Mouse (Mus musculus) heart, embryonic 12.5 days (tissue): Measurements from ENCODE around the gene Hmgcs2. TPM values are rescaled to one million over a fixed set of nuclear protein-coding genes. Genes with fewer than 3 reads are reported as not detected.

ENCODE experiments used
- ATAC-seq: fragments of 200-750 bp; cut with Nextera tagmentation; 2 replicates; pipeline ENCODE4 v1.8.0; 2017; ENCODE audit warnings: moderate TSS enrichment, moderate library complexity; ENCODE audit not compliant: insufficient number of reproducible peaks, low FRiP score
- H3K27ac ChIP-seq: fragments of 300-500 bp; sonication (generic); 2 replicates; pipeline ENCODE4 v1.5.1; 2016; ENCODE audit warnings: mild to moderate bottlenecking, moderate library complexity; ENCODE audit not compliant: poor library complexity, severe bottlenecking
- H3K27me3 ChIP-seq: fragments of 300-500 bp; sonication (generic); replicated peaks from 2 replicates; pipeline ENCODE4 v1.6.1; 2016; ENCODE audit warnings: mild to moderate bottlenecking, moderate library complexity
- H3K36me3 ChIP-seq: fragments of 300-500 bp; sonication (generic); 2 replicates; pipeline ENCODE4 v1.6.1; 2016; ENCODE audit warnings: mild to moderate bottlenecking, moderate library complexity
- H3K4me1 ChIP-seq: fragments of 300-500 bp; sonication (generic); replicated peaks from 2 replicates; pipeline ENCODE4 v1.6.1; 2016; ENCODE audit warnings: mild to moderate bottlenecking
- H3K4me2 ChIP-seq: fragments of 300-500 bp; sonication (generic); 2 replicates; pipeline ENCODE4 v1.6.1; 2016; ENCODE audit warnings: mild to moderate bottlenecking, moderate library complexity
- H3K4me3 ChIP-seq: fragments of 300-500 bp; sonication (generic); 2 replicates; pipeline ENCODE4 v1.5.1; 2016; ENCODE audit warnings: mild to moderate bottlenecking
- H3K9ac ChIP-seq: fragments of 300-500 bp; sonication (generic); 2 replicates; pipeline ENCODE4 v1.6.1; 2016; ENCODE audit warnings: mild to moderate bottlenecking, moderate library complexity
- H3K9me3 ChIP-seq: fragments of 300-500 bp; sonication (generic); replicated peaks from 2 replicates; pipeline ENCODE4 v1.6.1; 2016; ENCODE audit warnings: mild to moderate bottlenecking, moderate library complexity
- WGBS: fragments of 180-500 bp; shearing (Covaris S2); methylation state at CpG from one replicate; pipeline ENCODE4 v1.1.7; 2016; 5-methylcytosine and 5-hydroxymethylcytosine counted together
- polyA plus RNA-seq: library from polyadenylated mRNA; unstranded; fragments of >200 nt; fragmentation: Nextera tagmentation; extraction: Ambion mirVana; gene quantifications from 2 replicates; pipeline ENCODE4 v1.2.1, GENCODE M21; 2016

The Hmgcs2 gene
- polyA plus RNA-seq, 1 experiment from 2014 or later = 10.7 TPM

- Histone ChIP-seq H3K27me3 (0 out of 2 replicates have a peak, but pooled peaks cover 10% of the 10 kb centered on the region), H3K9ac (no peak overlapping the region), H3K9me3 (no peaks in the 10 kb centered on the region), H3K4me2 (peak overlapping the region; percentile 48), H3K27ac (no peak overlapping the region), H3K4me1 (peaks cover 18% of the 10 kb centered on the region), H3K36me3 (no peaks in the 10 kb centered on the region), H3K4me3 (peak overlapping the region; percentile 21)
- ATAC-seq = no peak; the same call in 1 of the 2 replicates
- 36% methylated on average over 12 of the region's 12 CpGs for WGBS
These were observed 871 bp downstream of the Hmgcs2 start for GRCm38 (mm10) chr3:98280933-98281678.

GRCm38 (mm10) chr3:98282422-98282821 lies 2.2 kb downstream of the Hmgcs2 start:
- 87% methylated on average over 8 of the region's 8 CpGs for WGBS

GRCm38 (mm10) chr3:98283205-98283604 lies 3.0 kb downstream of the Hmgcs2 start:
- no peak overlapping the region for H3K4me3 ChIP-seq
- H3K4me2 ChIP-seq = no peak overlapping the region
- H3K27me3 ChIP-seq = 0 out of 2 replicates have a peak, but pooled peaks cover 10% of the 10 kb centered on the region
- no peaks in the 10 kb centered on the region for H3K9me3 ChIP-seq
- 83% methylated on average over 5 of the region's 5 CpGs for WGBS
- no peaks in the 10 kb centered on the region for H3K36me3 ChIP-seq
- no peak overlapping the region for H3K9ac ChIP-seq
- ATAC-seq = no peak
- no peak overlapping the region for H3K27ac ChIP-seq
- peaks cover 18% of the 10 kb centered on the region for H3K4me1 ChIP-seq

More at GRCm38 (mm10) chr3:98282422-98282821, 2.2 kb downstream of the Hmgcs2 start:
- no peaks in the 10 kb centered on the region for H3K9me3 ChIP-seq
- H3K36me3 ChIP-seq = no peaks in the 10 kb centered on the region
- H3K4me3 ChIP-seq = no peak overlapping the region
- no peak for ATAC-seq
- no peak overlapping the region for H3K27ac ChIP-seq
- H3K27me3 ChIP-seq = 0 out of 2 replicates have a peak, but pooled peaks cover 10% of the 10 kb centered on the region
- no peak overlapping the region for H3K9ac ChIP-seq
- H3K4me1 ChIP-seq = peaks cover 18% of the 10 kb centered on the region
- H3K4me2 ChIP-seq = no peak overlapping the region

GRCm38 (mm10) chr3:98291044-98291443 lies 10.8 kb downstream of the Hmgcs2 start:
- no peak for ATAC-seq
- Histone ChIP-seq H3K9ac (no peak overlapping the region), H3K9me3 (peaks cover 8% of the 10 kb centered on the region; the same call in 1 of the 2 replicates), H3K27me3 (no peaks in the 10 kb centered on the region), H3K4me2 (no peak overlapping the region), H3K4me3 (no peak overlapping the region), H3K27ac (no peak overlapping the region), H3K4me1 (no peaks in the 10 kb centered on the region), H3K36me3 (peaks cover 11% of the 10 kb centered on the region)
- WGBS = 85% methylated on average over 9 of the region's 9 CpGs

- WGBS = 57% methylated on average over 10 of the region's 10 CpGs
- H3K4me1 ChIP-seq = no peaks in the 10 kb centered on the region
- ATAC-seq = no peak
- H3K4me2 ChIP-seq = no peak overlapping the region
- H3K36me3 ChIP-seq = peaks cover 8% of the 10 kb centered on the region
- peaks cover 8% of the 10 kb centered on the region; the same call in 1 of the 2 replicates for H3K9me3 ChIP-seq
- H3K9ac ChIP-seq = no peak overlapping the region
- H3K27me3 ChIP-seq = no peaks in the 10 kb centered on the region
- no peak overlapping the region for H3K27ac ChIP-seq
- H3K4me3 ChIP-seq = no peak overlapping the region
These were observed 15.7 kb downstream of the Hmgcs2 start for GRCm38 (mm10) chr3:98295965-98296364.

- Histone ChIP-seq H3K9ac (no peak overlapping the region), H3K36me3 (peaks cover 13% of the 10 kb centered on the region), H3K4me2 (no peak overlapping the region), H3K27me3 (no peaks in the 10 kb centered on the region), H3K4me3 (no peak overlapping the region), H3K4me1 (no peaks in the 10 kb centered on the region), H3K9me3 (peaks cover 9% of the 10 kb centered on the region; the same call in 1 of the 2 replicates), H3K27ac (no peak overlapping the region)
- ATAC-seq = no peak
- WGBS = 86% methylated on average over 1 of the region's 1 CpGs
These were observed 19.3 kb downstream of the Hmgcs2 start for GRCm38 (mm10) chr3:98299391-98300100.

GRCm38 (mm10) chr3:98300266-98300665 lies 20.0 kb downstream of the Hmgcs2 start:
- Histone ChIP-seq H3K4me3 (no peak overlapping the region), H3K27ac (no peak overlapping the region), H3K4me2 (no peak overlapping the region), H3K9ac (no peak overlapping the region), H3K4me1 (no peaks in the 10 kb centered on the region), H3K36me3 (peaks cover 13% of the 10 kb centered on the region), H3K9me3 (peaks cover 9% of the 10 kb centered on the region; the same call in 1 of the 2 replicates), H3K27me3 (no peaks in the 10 kb centered on the region)
- ATAC-seq = no peak
- WGBS = 84% methylated on average over 4 of the region's 4 CpGs

GRCm38 (mm10) chr3:98301761-98302160 lies 21.5 kb downstream of the Hmgcs2 start:
- H3K9me3 ChIP-seq = peaks cover 9% of the 10 kb centered on the region; the same call in 1 of the 2 replicates
- no peak for ATAC-seq
- H3K36me3 ChIP-seq = peaks cover 13% of the 10 kb centered on the region
- H3K4me1 ChIP-seq = no peaks in the 10 kb centered on the region
- H3K4me3 ChIP-seq = no peak overlapping the region
- H3K9ac ChIP-seq = no peak overlapping the region
- H3K4me2 ChIP-seq = no peak overlapping the region
- 86% methylated on average over 3 of the region's 3 CpGs for WGBS
- no peak overlapping the region for H3K27ac ChIP-seq
- H3K27me3 ChIP-seq = no peaks in the 10 kb centered on the region

- ATAC-seq = no peak
- no peak overlapping the region for H3K9ac ChIP-seq
- H3K4me3 ChIP-seq = no peak overlapping the region
- no peaks in the 10 kb centered on the region for H3K27me3 ChIP-seq
- H3K9me3 ChIP-seq = peaks cover 4% of the 10 kb centered on the region; the same call in 1 of the 2 replicates
- H3K36me3 ChIP-seq = no peaks in the 10 kb centered on the region
- no peak overlapping the region for H3K27ac ChIP-seq
- no peak overlapping the region for H3K4me2 ChIP-seq
- H3K4me1 ChIP-seq = no peaks in the 10 kb centered on the region
- WGBS = 87% methylated on average over 6 of the region's 6 CpGs
These were observed 28.4 kb downstream of the Hmgcs2 start for GRCm38 (mm10) chr3:98308606-98309005.

GRCm38 (mm10) chr3:98310456-98310855 lies 30.2 kb downstream of the Hmgcs2 start:
- H3K9ac ChIP-seq = no peak overlapping the region
- peaks cover 5% of the 10 kb centered on the region for H3K36me3 ChIP-seq
- no peak overlapping the region for H3K4me2 ChIP-seq
- no peak overlapping the region for H3K27ac ChIP-seq
- no peak overlapping the region for H3K4me3 ChIP-seq
- no peak for ATAC-seq
- 71% methylated on average over 1 of the region's 1 CpGs for WGBS
- peaks cover 4% of the 10 kb centered on the region; the same call in 1 of the 2 replicates for H3K9me3 ChIP-seq
- no peaks in the 10 kb centered on the region for H3K4me1 ChIP-seq
- H3K27me3 ChIP-seq = no peaks in the 10 kb centered on the region

GRCm38 (mm10) chr3:98312867-98313266 lies 32.6 kb downstream of the Hmgcs2 start:
- Histone ChIP-seq H3K27ac (no peak overlapping the region), H3K36me3 (peaks cover 10% of the 10 kb centered on the region), H3K9me3 (peaks cover 3% of the 10 kb centered on the region; the same call in 1 of the 2 replicates), H3K27me3 (no peaks in the 10 kb centered on the region), H3K4me2 (no peak overlapping the region), H3K4me3 (no peak overlapping the region), H3K9ac (no peak overlapping the region), H3K4me1 (no peaks in the 10 kb centered on the region)
- ATAC-seq = peak; percentile 55; the same call in 1 of the 2 replicates
- 31% methylated on average over 7 of the region's 7 CpGs for WGBS
